Mouse (Mus musculus) brain, embryonic 14.5 days (tissue): ENCODE measurements at regions not wholly inside any gene's neighbourhood (a gene's known extent, or its start where the extent isn't known, plus 50 kb on each side); places are given as distances from the start of the nearest gene placed in this dataset.
"Not testable (repeated sequence)": the region's sequence is repeated elsewhere in the genome, so short reads cannot be mapped to it uniquely, and the experiment has no call there.

ENCODE experiments used
- CTCF ChIP-seq: fragments of 200-500 bp; IDR thresholded peaks from 2 replicates; pipeline ENCODE4 v1.5.1; 2012; ENCODE audit warnings: inconsistent platforms, mild to moderate bottlenecking, moderate library complexity, borderline replicate concordance; ENCODE audit not compliant: insufficient read depth, insufficient read length; ENCODE audit errors: extremely low read depth
- POLR2A ChIP-seq: fragments of 200-500 bp; IDR thresholded peaks from 2 replicates; pipeline ENCODE4 v1.6.1; 2012; ENCODE audit warnings: mild to moderate bottlenecking, inconsistent platforms, borderline replicate concordance; ENCODE audit not compliant: poor library complexity, insufficient read depth, insufficient read length, severe bottlenecking; ENCODE audit errors: extremely low read depth

DNA sequence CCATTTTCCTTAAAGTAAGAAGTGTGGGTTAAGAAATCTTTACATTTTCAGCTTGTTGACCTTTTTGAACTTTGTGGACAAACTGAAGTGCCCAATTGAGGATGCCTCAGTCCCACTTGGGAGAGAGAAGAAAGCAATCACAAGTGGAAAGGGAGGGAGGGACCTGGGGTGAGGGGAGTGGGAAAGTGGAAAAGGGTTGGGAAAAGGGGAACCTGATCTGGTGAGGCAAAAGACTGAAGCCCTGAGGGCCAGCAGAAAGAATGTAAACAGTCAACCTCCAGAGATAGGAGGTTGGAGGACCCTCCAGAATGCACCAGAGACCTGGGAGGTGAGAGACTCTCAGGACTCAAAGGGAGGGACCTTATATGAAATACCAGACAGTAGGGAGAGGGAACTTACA is 448.3 kb upstream of the Klf6 start:
- not testable (repeated sequence) for TF ChIP-seq CTCF, POLR2A
